Mouse (Mus musculus): ENCODE measurements around the gene Slit1. TPM values are rescaled to one million over a fixed set of nuclear protein-coding genes. Genes with fewer than 3 reads are reported as not detected.

Slit1 gene
- polyA plus RNA-seq, 1 experiment from 2014 or later: 0.35 TPM

DNA sequence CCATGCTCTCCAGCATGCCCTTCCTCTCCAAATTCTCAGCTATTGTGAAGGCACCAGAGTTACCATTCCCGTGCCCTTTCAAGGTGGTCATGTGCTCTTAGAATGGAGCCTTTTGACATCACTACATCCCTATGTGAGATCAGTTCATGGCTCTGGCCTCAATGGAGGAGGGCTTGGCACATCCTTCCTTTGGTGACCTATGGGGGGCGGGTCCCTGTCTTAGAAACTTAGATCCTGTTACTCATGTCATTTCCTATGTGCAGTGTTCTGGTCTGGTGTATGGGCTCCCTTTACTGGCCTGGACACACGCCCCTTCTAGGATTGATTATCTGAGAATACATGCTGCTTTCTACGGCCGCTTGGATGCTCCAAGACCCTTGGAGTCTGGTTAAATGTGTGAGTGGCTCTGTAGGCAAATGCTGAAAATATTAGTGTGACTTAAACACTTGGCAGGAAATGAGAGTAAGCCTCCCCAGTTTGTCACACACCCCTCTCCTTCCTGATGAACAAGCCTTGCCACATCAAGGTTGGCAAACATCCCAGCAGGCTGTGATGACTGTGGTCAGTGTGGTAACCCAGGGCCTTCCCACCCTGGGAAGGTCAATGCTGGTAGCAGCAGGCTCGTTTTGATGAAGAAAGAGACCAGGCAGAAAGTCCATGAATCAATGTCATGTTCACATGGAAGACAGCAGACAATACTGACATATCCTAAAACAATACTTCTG is 146.1 kb downstream of the Slit1 start:
- WGBS: 79% methylated on average over 6 of the region's 6 CpGs
- Histone ChIP-seq H3K4me3 (ENCODE audit: low read depth, low read length) (no peak overlapping the region), H3K27me3 (replicated peaks; ENCODE audit: control insufficient read depth, insufficient read depth, low read length) (no peaks in the 10 kb centered on the region), H3K36me3 (ENCODE audit: control insufficient read depth, insufficient read depth) (no peaks in the 10 kb centered on the region), H3K27ac (ENCODE audit: low read depth, low read length) (no peak overlapping the region), H3K9me3 (ENCODE audit: control insufficient read depth) (no peaks in the 10 kb centered on the region), H3K4me1 (replicated peaks; ENCODE audit: control insufficient read depth, insufficient read depth, low read length) (no peaks in the 10 kb centered on the region), H3K9ac (ENCODE audit: low read depth, low read length) (no peak overlapping the region), H3K4me2 (replicated peaks; ENCODE audit: low read depth) (no peak overlapping the region)
- no peak for TF ChIP-seq CTCF (IDR thresholded peaks at IDR 0.05; ENCODE audit: low read depth)
- ATAC-seq: no peak

DNA sequence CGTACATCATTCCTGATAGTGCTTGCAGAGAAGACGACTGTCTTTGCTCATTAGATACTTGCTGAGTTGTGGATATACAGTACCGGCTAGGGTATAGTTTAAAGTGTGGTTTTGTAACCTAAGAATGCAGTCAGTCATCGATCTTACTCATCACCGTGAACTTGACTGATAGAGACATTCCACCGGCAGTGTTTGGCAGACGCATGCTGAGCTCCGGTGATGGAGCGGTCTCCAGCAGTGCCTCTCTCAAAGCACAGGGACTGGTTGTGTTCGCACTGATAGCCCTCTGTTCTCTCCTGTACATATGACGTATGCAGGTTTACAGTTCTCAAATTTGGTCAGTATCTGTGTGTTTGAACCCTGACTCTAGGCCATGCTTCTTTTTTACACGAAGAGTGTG is 151.7 kb downstream of the Slit1 start:
- no peak overlapping the region for H3K4me3 ChIP-seq (ENCODE audit: low read depth, low read length)
- H3K9me3 ChIP-seq (ENCODE audit: control insufficient read depth): no peaks in the 10 kb centered on the region
- no peaks in the 10 kb centered on the region for H3K27me3 ChIP-seq (replicated peaks; ENCODE audit: control insufficient read depth, insufficient read depth, low read length)
- no peaks in the 10 kb centered on the region; the same call in 1 of the 2 replicates for H3K36me3 ChIP-seq (ENCODE audit: control insufficient read depth, insufficient read depth)
- no peak overlapping the region for H3K4me2 ChIP-seq (replicated peaks; ENCODE audit: low read depth)
- WGBS: 74% methylated on average over 12 of the region's 12 CpGs
- no peak overlapping the region for H3K9ac ChIP-seq (ENCODE audit: low read depth, low read length)
- H3K4me1 ChIP-seq (replicated peaks; ENCODE audit: control insufficient read depth, insufficient read depth, low read length): no peaks in the 10 kb centered on the region
- TF ChIP-seq CTCF (IDR thresholded peaks at IDR 0.05; ENCODE audit: low read depth): no peak
- no peak overlapping the region for H3K27ac ChIP-seq (ENCODE audit: low read depth, low read length)
- ATAC-seq: no peak

DNA sequence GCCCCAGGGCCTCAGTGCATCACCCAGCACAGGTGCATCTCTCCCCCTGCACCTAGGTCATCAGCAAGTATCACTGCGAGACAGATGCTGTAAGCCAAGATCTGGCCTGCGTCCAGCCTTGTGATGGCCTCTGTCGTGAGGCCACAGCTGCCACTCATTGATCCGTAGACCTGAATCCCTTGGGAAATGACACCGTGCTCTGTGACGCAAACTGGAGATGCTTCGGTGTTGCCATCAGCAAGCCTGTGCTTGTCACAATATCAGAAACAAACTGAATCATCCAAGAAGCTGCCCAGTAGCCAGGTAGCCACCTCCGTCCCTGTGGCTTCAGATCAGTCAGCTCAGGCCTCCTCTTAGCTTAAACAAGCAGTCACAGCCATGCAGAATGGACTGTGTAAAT is 153.8 kb downstream of the Slit1 start:
- Histone ChIP-seq H3K9me3 (ENCODE audit: control insufficient read depth) (no peaks in the 10 kb centered on the region), H3K4me1 (replicated peaks; ENCODE audit: control insufficient read depth, insufficient read depth, low read length) (no peaks in the 10 kb centered on the region), H3K4me3 (ENCODE audit: low read depth, low read length) (no peak overlapping the region), H3K4me2 (replicated peaks; ENCODE audit: low read depth) (no peak overlapping the region), H3K36me3 (ENCODE audit: control insufficient read depth, insufficient read depth) (peaks cover 6% of the 10 kb centered on the region; the same call in 1 of the 2 replicates), H3K27me3 (replicated peaks; ENCODE audit: control insufficient read depth, insufficient read depth, low read length) (no peaks in the 10 kb centered on the region), H3K27ac (ENCODE audit: low read depth, low read length) (no peak overlapping the region), H3K9ac (ENCODE audit: low read depth, low read length) (no peak overlapping the region)
- no peak for ATAC-seq
- no peak for TF ChIP-seq CTCF (IDR thresholded peaks at IDR 0.05; ENCODE audit: low read depth)
- WGBS: 84% methylated on average over 8 of the region's 8 CpGs

DNA sequence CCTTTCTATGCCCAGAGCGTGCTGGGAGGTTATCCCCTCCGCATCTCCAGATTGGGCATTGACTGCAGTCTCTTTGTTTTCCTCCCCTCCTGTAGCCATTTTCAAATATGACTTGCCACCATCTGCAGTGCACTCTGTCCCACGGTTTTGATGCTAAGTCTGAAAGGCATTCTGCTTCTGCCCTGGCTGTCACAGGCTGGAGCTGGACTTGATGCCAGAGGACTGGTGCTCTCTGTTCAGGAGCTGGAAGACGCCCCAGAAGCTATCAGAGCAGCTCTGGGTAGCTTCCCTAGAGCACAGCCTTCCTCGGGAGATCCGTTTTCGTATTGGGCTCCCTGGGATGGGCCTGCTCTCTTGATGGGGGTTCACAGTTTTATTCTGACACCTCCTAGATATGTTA is 154.4 kb downstream of the Slit1 start:
- H3K9ac ChIP-seq (ENCODE audit: low read depth, low read length): no peak overlapping the region
- no peak for ATAC-seq
- no peaks in the 10 kb centered on the region for H3K27me3 ChIP-seq (replicated peaks; ENCODE audit: control insufficient read depth, insufficient read depth, low read length)
- H3K9me3 ChIP-seq (ENCODE audit: control insufficient read depth): no peaks in the 10 kb centered on the region
- no peak overlapping the region for H3K4me2 ChIP-seq (replicated peaks; ENCODE audit: low read depth)
- no peak overlapping the region for H3K27ac ChIP-seq (ENCODE audit: low read depth, low read length)
- no peaks in the 10 kb centered on the region for H3K4me1 ChIP-seq (replicated peaks; ENCODE audit: control insufficient read depth, insufficient read depth, low read length)
- H3K36me3 ChIP-seq (ENCODE audit: control insufficient read depth, insufficient read depth): peaks cover 13% of the 10 kb centered on the region
- WGBS: 86% methylated on average over 7 of the region's 7 CpGs
- TF ChIP-seq CTCF (IDR thresholded peaks at IDR 0.05; ENCODE audit: low read depth): no peak
- H3K4me3 ChIP-seq (ENCODE audit: low read depth, low read length): no peak overlapping the region

DNA sequence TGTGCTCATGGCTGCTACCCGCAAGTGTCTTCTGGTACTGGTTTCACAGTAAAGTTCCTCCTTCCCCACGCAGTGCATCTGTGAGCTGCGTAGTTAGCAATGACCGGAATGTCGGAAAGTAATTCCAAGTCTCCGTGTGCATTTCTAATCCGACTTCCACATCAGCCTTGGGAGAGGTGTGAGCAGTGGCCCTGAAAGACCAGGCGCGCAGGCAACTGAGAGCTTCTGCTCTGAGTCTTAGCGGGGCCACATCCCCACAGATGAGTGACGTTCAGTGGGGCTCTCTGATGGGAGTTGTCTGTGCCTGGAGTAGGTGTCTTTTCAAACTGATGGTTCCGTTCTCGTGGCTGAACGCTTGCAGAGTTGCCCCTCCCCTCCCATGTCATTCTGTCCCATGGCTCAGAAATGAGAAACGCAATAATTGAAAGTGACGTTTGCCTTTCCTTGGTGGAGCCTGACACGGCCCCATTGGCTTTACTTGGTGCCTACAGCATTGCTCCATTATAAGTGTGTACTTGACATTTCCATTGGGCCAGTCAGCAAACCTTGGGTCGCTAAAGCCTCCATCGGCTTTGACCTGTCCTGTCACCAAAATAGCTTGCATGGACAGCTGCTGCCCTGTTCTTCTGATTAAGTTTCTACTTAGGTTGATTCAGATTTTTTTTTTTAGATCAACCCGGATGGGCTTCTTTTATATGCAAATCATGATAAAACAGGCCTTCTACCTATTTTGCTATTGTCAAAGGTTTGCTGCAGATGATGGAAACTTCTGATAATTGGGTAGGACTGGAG is 155.8 kb downstream of the Slit1 start:
- H3K4me1 ChIP-seq (replicated peaks; ENCODE audit: control insufficient read depth, insufficient read depth, low read length): no peaks in the 10 kb centered on the region
- H3K4me3 ChIP-seq (ENCODE audit: low read depth, low read length): no peak overlapping the region
- H3K27me3 ChIP-seq (replicated peaks; ENCODE audit: control insufficient read depth, insufficient read depth, low read length): no peaks in the 10 kb centered on the region
- H3K27ac ChIP-seq (ENCODE audit: low read depth, low read length): no peak overlapping the region
- WGBS: 93% methylated on average over 20 of the region's 20 CpGs
- H3K9ac ChIP-seq (ENCODE audit: low read depth, low read length): no peak overlapping the region
- H3K36me3 ChIP-seq (ENCODE audit: control insufficient read depth, insufficient read depth): peaks cover 23% of the 10 kb centered on the region
- no peak for TF ChIP-seq CTCF (IDR thresholded peaks at IDR 0.05; ENCODE audit: low read depth)
- no peaks in the 10 kb centered on the region for H3K9me3 ChIP-seq (ENCODE audit: control insufficient read depth)
- H3K4me2 ChIP-seq (replicated peaks; ENCODE audit: low read depth): no peak overlapping the region
- ATAC-seq: no peak

DNA sequence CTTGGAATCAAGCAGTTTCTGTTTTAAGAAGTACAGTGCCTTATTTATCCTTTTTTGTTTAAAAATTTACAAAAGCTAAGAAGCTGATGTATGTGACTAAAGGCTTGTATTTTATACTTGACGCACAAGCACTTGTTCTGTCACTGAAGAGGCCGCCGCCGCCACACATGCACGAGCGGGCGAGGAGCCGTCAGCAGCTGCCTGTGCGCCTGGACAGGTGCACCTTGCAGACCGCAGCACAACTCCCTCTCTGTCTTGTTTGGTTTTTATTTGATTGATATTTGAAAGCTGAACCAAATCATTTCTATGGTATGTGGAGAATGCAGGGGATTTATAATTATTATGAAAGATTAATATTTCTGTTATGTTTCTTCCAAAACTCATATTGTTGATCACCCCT is 156.7 kb downstream of the Slit1 start:
- no peak for ATAC-seq
- Histone ChIP-seq H3K9me3 (ENCODE audit: control insufficient read depth) (no peaks in the 10 kb centered on the region), H3K36me3 (ENCODE audit: control insufficient read depth, insufficient read depth) (peaks cover 32% of the 10 kb centered on the region), H3K4me2 (replicated peaks; ENCODE audit: low read depth) (no peak overlapping the region), H3K27ac (ENCODE audit: low read depth, low read length) (no peak overlapping the region), H3K27me3 (replicated peaks; ENCODE audit: control insufficient read depth, insufficient read depth, low read length) (no peaks in the 10 kb centered on the region), H3K9ac (ENCODE audit: low read depth, low read length) (no peak overlapping the region), H3K4me1 (replicated peaks; ENCODE audit: control insufficient read depth, insufficient read depth, low read length) (no peaks in the 10 kb centered on the region), H3K4me3 (ENCODE audit: low read depth, low read length) (no peak overlapping the region)
- WGBS: 85% methylated on average over 10 of the region's 10 CpGs
- no peak for TF ChIP-seq CTCF (IDR thresholded peaks at IDR 0.05; ENCODE audit: low read depth)

Measured in intestine, postnatal 0 days (tissue).